Mouse (Mus musculus) liver, postnatal 0 days (tissue): ENCODE data around the gene Cand1. TPM values are rescaled to one million over a fixed set of nuclear protein-coding genes. Genes with fewer than 3 reads are reported as not detected.

ENCODE experiments used
- ATAC-seq: fragments of 200-750 bp; cut with Nextera tagmentation; 2 replicates; pipeline ENCODE4 v1.8.0; 2017; ENCODE audit warnings: mild to moderate bottlenecking, moderate library complexity
- DNase-seq: peaks from one replicate; pipeline ENCODE4 v3.0.0-alpha.2; 2016
- H3K27ac ChIP-seq: fragments of 300-500 bp; sonication (generic); 2 replicates; pipeline ENCODE4 v1.5.1; 2014; ENCODE audit warnings: antibody characterized with exemption, moderate library complexity, mild to moderate bottlenecking, low read depth
- H3K27me3 ChIP-seq: fragments of 300-500 bp; sonication (generic); 2 replicates; pipeline ENCODE4 v1.6.1; 2014; ENCODE audit warnings: low read length, control low read depth, mixed read lengths; ENCODE audit not compliant: insufficient read depth
- H3K36me3 ChIP-seq: fragments of 300-500 bp; sonication (generic); replicated peaks from 2 replicates; pipeline ENCODE4 v1.6.1; 2014; ENCODE audit warnings: mild to moderate bottlenecking, control low read depth, low read length, moderate library complexity, mixed read lengths; ENCODE audit not compliant: insufficient read depth
- H3K4me1 ChIP-seq: fragments of 300-500 bp; sonication (generic); 2 replicates; pipeline ENCODE4 v1.6.1; 2014; ENCODE audit warnings: antibody characterized with exemption, mild to moderate bottlenecking, control low read depth; ENCODE audit not compliant: insufficient read depth
- H3K4me2 ChIP-seq: fragments of 300-500 bp; sonication (generic); 2 replicates; pipeline ENCODE4 v1.6.1; 2014; ENCODE audit warnings: low read depth, mild to moderate bottlenecking, low read length, moderate library complexity, mixed read lengths
- H3K4me3 ChIP-seq: fragments of 300-500 bp; sonication (generic); 2 replicates; pipeline ENCODE4 v1.5.1; 2014; ENCODE audit warnings: low read depth, low read length
- H3K9ac ChIP-seq: fragments of 300-500 bp; sonication (generic); replicated peaks from 2 replicates; pipeline ENCODE4 v1.6.1; 2014; ENCODE audit warnings: mild to moderate bottlenecking, moderate library complexity
- H3K9me3 ChIP-seq: fragments of 300-500 bp; sonication (generic); 2 replicates; pipeline ENCODE4 v1.6.1; 2016; ENCODE audit warnings: mild to moderate bottlenecking, control low read depth, low read length, mixed read lengths
- CTCF ChIP-seq: sonication (generic); IDR thresholded peaks from 2 replicates; pipeline ENCODE4 v1.5.1; 2016; ENCODE audit warnings: antibody characterized with exemption, low read depth
- EP300 ChIP-seq: IDR thresholded peaks from 2 replicates; pipeline ENCODE4 v1.6.1; 2016; ENCODE audit warnings: antibody characterized with exemption, low read depth, mild to moderate bottlenecking
- WGBS: fragments of 180-500 bp; shearing (Covaris S2); extraction: QIAGEN DNeasy Blood & Tissue Kit; methylation state at CpG from one replicate; pipeline ENCODE4 v1.1.7; 2014; ENCODE audit not compliant: insufficient replicate concordance; 5-methylcytosine and 5-hydroxymethylcytosine counted together
- polyA plus RNA-seq: library from polyadenylated mRNA; unstranded; fragments of >200 nt; fragmentation: Nextera tagmentation; extraction: Ambion mirVana; gene quantifications from 2 replicates; pipeline ENCODE4 v1.2.1, GENCODE M21; 2015

Gene Cand1
- polyA plus RNA-seq, 1 experiment from 2014 or later = 8.5 TPM

DNA sequence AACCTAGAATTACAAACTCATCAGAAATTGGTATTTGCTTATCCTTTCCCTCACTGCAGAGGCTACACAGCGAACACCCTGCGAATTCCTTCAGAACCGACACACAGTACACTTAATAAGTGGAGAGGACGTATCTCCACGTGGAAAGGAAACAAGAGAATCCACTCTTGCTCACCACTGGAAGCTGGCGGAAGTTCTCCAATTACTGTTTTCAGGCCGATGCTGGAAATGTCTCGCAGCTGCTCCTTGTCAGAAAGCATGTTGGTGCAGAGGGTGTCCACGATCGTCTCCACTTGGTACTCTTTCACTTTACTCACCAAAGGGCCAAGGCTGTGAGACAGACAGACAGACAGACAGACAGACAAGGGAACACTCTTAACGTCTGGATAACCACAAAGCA, 20.4 kb downstream of the Cand1 start:
- H3K36me3 ChIP-seq = peaks cover 42% of the 10 kb centered on the region
- WGBS = 76% methylated on average over 11 of the region's 11 CpGs
- TF ChIP-seq CTCF (no peak), EP300 (no peak)
- H3K27ac ChIP-seq = no peak overlapping the region
- no peak for DNase-seq
- H3K9me3 ChIP-seq = no peaks in the 10 kb centered on the region
- ATAC-seq = no peak
- no peak overlapping the region for H3K4me3 ChIP-seq
- no peaks in the 10 kb centered on the region for H3K27me3 ChIP-seq
- H3K9ac ChIP-seq = no peak overlapping the region
- no peaks in the 10 kb centered on the region for H3K4me1 ChIP-seq
- no peak overlapping the region for H3K4me2 ChIP-seq

DNA sequence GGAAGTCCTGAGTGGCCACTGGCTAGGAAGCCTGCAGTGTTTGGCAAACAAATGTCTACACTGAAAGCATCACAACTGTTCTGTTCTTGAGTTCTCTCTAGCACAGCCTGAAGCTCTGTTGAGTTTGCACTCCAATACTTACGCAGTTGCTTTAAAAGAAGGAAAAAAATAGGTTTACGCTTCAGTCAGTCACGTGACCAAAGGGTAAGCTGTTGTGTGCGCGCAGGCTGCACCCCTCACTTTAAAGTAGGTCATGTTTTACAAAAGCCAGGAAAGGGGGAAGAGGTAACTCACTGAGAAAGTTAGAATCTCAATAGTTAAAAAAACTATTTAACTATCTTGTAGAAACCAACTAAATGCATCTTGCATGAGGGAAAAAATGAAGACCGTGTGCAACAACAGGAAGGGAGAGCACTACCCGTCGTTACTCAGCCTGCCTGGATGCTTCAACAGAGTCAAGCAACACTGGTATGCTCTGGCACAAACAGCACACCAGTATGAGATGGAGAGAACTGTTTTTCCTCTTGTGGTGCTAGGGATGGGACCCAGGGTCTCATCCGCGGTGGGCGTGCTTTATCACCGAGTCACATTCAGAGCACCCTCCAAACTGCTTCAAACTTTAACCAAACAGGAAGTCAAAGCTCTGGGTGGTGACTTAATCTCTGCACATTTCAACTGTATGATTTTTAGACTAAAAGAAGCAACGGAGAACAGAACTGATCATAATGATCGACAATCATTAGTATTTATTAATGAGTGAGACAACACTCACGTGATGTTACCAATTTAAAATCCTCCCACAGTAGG, 21.4 kb downstream of the Cand1 start:
- Histone ChIP-seq H3K9ac (no peak overlapping the region), H3K27ac (no peak overlapping the region), H3K36me3 (peaks cover 47% of the 10 kb centered on the region), H3K9me3 (no peaks in the 10 kb centered on the region), H3K4me2 (no peak overlapping the region), H3K4me3 (no peak overlapping the region), H3K4me1 (no peaks in the 10 kb centered on the region), H3K27me3 (no peaks in the 10 kb centered on the region)
- DNase-seq (no peak), ATAC-seq (no peak)
- no peak for TF ChIP-seq CTCF
- WGBS = 78% methylated on average over 15 of the region's 15 CpGs

DNA sequence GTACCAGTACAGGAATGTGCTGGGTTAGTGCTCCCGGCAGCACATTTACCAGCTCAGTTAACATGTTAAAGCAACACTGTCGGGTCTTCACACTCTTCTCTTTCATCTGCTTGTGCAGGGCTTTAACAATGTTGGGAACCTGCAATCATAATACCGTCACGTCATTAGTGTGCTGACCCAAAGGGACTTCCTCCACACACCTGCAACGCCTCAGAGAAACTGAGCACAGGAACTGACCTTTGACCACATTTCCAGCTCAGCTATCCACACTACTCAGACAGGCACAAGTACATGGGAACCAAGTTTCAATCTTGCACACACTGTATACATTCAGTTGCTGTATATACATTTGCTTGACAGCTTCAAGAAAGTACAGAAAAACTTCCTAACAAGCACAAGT, 27.4 kb downstream of the Cand1 start:
- ATAC-seq (no peak), DNase-seq (no peak)
- Histone ChIP-seq H3K36me3 (peaks cover 81% of the 10 kb centered on the region), H3K4me1 (no peaks in the 10 kb centered on the region), H3K27me3 (no peaks in the 10 kb centered on the region), H3K27ac (no peak overlapping the region), H3K9me3 (no peaks in the 10 kb centered on the region), H3K9ac (no peak overlapping the region), H3K4me2 (no peak overlapping the region), H3K4me3 (no peak overlapping the region)
- TF ChIP-seq EP300 = no peak
- no peak for TF ChIP-seq CTCF
- WGBS = 84% methylated on average over 5 of the region's 5 CpGs

DNA sequence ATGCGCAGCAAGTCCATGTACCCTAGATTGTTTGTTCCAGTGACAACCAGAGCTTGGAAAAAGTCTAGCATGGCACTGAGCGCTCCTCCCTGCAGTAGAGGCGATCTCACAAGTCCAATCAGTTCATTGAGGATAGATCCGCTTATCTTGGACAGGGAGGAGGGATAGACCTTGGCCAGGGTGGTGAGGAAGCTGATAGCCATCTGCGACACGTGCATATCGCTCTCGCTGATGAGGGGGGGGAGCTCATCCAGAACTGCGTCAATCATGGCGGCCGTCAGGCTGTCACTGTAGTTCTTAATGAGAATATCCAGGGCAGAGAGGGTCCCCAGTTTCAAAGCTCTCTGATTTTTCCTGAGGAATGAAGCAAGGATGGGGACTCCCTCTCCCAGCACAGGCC, 28.6 kb downstream of the Cand1 start:
- peaks cover 81% of the 10 kb centered on the region for H3K36me3 ChIP-seq
- no peaks in the 10 kb centered on the region for H3K27me3 ChIP-seq
- H3K27ac ChIP-seq = no peak overlapping the region
- no peak overlapping the region for H3K9ac ChIP-seq
- no peaks in the 10 kb centered on the region for H3K9me3 ChIP-seq
- H3K4me1 ChIP-seq = no peaks in the 10 kb centered on the region
- ATAC-seq (no peak), DNase-seq (no peak)
- no peak for TF ChIP-seq EP300
- TF ChIP-seq CTCF = no peak
- WGBS = 90% methylated on average over 11 of the region's 11 CpGs
- no peak overlapping the region for H3K4me3 ChIP-seq
- H3K4me2 ChIP-seq = no peak overlapping the region

DNA sequence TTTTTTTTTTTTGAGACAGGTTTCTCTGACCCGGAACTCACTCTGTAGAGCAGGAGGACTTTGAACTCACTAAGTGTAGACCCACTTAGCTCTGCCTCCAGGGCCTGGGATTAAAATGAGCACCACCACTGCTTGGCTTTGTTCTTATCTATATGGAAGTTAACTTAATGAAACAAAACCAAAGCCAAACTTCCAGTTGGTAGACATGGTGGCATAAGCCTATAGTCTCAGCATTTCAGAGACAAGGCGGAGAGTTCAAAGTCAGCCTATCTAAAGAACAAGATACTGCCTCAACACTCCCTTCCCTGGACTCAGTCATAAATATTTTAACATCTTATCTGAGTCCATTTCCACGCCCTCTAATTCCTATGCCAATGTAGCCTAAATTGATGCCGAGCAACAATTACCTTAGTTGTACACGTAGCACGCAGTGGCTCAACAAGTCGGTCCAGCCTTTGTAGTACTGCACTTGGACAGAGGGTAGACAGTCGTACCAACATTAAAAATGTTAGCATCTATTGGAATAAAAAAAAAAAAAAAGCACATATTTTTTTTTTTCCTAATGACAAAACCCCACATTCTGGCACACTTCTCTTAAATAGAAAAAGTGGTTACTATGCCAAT, 33.4 kb downstream of the Cand1 start:
- no peaks in the 10 kb centered on the region for H3K9me3 ChIP-seq
- H3K27me3 ChIP-seq = no peaks in the 10 kb centered on the region
- no peak overlapping the region for H3K4me3 ChIP-seq
- no peak overlapping the region for H3K27ac ChIP-seq
- H3K36me3 ChIP-seq = peaks cover 73% of the 10 kb centered on the region
- ATAC-seq (no peak), DNase-seq (no peak)
- no peak overlapping the region for H3K9ac ChIP-seq
- TF ChIP-seq CTCF = no peak
- TF ChIP-seq EP300 = no peak
- H3K4me2 ChIP-seq = no peak overlapping the region
- WGBS = 84% methylated on average over 8 of the region's 8 CpGs
- H3K4me1 ChIP-seq = no peaks in the 10 kb centered on the region

DNA sequence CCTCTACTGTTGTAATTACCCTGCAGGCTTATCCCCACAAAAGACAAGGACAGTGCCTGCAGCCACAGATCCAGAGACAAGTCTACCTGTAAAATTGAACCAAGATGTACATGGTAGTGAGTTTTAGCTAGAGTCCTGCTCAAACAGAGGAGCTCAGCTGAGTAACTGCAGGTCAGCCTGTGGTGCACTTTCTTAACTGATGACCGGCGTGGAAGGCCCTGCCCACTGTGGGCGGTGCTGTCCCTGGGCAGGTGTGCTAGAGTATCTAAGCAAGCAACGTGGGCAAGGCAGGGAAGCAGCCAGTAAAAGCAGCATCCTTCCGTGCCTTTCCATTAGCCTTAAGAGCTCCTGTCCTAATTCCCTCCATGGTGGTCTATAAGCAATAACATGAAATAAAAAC, 34.6 kb downstream of the Cand1 start:
- TF ChIP-seq CTCF (no peak), EP300 (no peak)
- 74% methylated on average over 5 of the region's 5 CpGs for WGBS
- H3K36me3 ChIP-seq = peaks cover 61% of the 10 kb centered on the region

More for the DNA sequence above, 34.6 kb downstream of the Cand1 start:
- Histone ChIP-seq H3K4me3 (no peak overlapping the region), H3K27me3 (no peaks in the 10 kb centered on the region), H3K4me2 (no peak overlapping the region), H3K9me3 (no peaks in the 10 kb centered on the region), H3K27ac (no peak overlapping the region), H3K9ac (no peak overlapping the region), H3K4me1 (no peaks in the 10 kb centered on the region)
- DNase-seq = no peak
- ATAC-seq = no peak
